Mouse (Mus musculus): ENCODE results near the gene Cln5. TPM values are rescaled to one million over a fixed set of nuclear protein-coding genes. Genes with fewer than 3 reads are reported as not detected.

The Cln5 gene
- total RNA-seq, 2 experiments from 2014 or later: 17.8 to 18.3 TPM

DNA sequence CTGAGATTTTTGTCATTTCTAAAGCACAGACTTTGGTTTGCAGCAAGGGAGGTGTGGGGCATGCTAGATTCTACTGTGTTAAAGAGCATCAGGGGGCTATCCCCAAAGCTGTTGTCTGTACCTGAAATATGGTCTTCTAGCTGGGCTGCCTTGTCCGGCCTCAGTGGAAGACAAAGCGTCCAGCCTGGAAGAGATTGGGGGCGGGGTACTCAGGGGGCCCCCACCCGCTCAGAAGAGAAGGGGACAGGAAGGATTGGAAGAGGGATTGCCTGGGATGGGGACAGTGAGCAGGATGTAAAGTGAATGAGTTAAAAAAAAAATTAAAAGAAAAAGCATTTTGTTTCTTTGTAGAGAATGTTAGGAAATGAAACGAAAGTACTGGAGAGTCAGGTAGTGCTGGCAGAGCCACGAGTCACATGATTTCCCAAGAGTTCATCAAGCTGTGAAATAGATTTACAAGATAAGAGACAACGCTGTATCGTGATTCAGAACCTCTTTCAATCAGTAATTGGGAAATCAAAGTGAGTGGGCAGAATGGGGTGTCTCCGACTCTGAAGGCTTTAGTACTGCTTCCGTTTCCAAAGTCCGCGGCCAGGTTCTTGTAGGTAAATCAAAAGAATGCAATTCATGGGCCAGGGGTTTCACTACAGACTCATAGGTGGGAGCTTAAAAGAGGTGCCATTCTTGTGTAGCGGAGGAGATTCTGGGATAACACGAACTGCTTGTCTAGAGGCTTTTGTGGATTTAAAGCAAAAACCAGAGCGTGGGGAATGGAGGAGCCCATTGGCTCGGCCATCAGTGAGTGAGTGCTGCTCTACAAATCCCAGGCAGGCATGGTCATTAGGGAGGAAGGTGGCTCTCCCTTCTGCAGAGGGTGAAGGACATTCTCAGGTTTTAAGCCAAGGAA, 8.2 kb downstream of the Cln5 start:
- no peak for DNase-seq

DNA sequence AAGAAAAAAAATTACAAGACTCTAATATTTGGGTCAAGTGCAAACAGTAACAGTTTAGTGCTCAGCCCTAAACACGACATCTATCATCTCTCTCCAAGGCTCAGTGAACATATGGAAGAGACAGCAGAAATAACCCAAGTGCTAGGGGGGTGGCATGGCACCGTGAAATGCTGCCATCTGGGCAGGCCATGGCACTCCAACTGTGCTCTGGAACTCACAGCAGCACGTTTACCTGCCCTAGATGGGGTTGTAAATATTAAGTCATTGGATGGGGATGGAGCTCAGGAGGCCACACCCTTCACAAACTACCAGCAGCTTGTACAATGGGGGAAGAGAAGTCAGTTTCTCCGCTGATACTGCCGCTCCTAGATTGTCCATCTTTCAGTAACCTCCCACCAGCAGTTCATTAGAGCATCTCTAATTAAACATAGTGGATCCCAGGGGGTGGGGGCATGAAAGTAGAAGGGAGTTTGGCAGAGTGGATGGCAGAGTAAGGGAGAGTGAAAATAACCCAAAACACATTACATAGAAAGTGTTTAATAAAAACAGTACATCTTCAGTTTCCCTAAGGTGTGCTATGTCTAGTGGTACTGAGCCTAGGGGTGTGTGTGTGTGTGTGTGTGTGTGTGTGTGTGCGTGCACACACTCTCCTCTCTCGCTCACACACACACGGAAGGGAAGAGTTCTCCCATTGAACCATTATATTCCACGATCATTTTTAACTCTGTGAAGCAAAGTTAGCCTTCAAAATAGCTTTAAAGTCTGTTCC, 9.4 kb downstream of the Cln5 start:
- no peak for DNase-seq

DNA sequence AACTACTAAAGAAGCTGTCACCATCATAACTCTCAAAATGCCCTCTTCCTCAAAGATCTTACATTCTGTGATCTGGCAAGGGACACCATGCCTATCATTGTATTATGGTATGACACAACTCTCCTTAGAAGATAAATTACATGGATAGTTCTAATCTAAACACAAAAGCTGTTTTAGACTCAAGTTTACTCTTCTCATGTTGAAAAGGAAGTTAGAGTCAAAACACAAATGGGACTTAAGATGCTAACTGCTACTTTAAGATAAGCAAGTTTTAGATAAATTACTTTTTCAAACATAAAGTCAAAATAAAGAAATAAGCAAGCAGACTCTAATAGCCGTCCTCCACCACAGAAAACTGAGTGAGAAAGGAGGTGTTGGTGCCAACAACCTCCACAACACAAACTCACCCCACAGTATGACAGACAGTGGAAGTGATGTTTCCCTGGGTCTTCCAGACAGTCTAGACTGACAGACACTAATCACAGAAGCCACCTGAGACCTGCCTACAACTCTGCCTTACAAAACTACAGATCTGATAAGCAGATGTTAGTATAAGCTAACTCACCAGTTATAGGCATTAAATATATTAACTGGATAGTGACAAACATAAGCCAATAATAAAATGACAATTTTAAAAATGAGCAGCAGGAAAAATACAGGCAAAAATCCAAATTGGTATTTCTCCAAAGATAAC, 16.0 kb downstream of the Cln5 start:
- DNase-seq: no peak

DNA sequence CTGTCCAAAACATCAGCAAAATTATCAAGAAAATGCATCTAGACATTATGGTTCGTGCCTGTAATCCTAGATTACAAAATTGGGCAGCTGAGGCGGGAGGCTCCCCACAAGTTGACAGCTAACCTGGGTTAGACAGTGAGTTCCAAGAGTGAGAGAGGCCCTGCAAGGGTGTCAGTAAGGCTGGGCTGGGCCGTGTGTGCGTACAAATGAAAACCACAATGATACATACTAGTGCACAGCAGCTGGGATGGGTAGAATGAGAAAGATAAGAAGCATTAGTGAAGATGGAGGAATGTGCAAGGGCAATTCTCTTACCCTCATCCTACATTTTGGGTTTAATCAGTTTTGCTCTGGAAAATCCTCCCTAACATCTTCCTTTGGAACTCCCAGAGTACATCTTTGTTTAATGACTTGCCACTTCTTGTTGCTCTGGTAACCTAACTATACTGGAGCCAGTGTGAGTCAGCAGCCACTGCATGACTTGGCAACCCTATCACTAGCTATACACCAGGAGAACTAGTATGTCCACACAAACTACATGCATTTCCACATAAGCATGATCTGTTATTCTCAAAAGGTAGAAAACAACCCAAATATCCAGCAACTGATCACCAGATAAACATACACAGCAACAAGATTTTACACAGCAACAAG, 16.8 kb downstream of the Cln5 start:
- DNase-seq: no peak

DNA sequence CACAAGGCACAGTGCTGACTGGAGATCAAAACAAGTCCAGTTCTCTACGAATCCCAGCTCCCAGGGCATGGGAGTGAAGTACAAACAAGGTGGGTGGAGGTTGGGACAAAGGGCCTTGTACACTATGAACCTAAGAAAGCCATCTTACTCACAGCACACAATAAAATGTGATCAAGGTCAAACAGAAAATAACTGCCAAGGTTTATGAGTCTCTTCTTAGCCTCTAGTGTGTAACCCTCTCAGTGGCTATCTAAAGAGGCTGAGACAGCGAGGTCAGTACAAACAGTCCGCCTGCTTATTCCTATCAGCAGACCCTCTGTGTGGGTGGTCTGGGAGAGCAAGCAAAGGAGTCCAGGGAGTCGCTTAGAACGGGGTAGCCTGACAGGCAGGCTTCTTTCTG, 17.8 kb downstream of the Cln5 start:
- no peak for DNase-seq

DNA sequence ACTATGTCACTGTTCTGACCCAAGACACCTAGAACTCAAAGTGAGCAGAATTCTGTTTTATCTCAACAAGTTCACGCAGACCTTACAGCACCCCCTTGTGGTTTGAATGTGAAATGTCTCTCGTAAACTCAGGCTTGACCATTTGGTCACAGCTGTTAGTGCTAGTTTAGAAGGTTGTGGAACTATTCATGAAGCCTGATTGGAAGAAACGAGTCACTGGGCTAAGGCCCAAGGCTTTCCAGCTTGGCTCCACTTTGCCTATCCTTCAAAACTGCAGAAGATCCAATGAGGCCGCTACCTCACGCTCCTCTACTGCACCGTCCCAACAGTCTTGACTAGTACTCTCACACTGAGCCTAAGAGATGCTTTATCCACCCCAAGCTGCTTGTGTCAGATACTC, 18.6 kb downstream of the Cln5 start:
- peak; percentile 75 for DNase-seq

DNA sequence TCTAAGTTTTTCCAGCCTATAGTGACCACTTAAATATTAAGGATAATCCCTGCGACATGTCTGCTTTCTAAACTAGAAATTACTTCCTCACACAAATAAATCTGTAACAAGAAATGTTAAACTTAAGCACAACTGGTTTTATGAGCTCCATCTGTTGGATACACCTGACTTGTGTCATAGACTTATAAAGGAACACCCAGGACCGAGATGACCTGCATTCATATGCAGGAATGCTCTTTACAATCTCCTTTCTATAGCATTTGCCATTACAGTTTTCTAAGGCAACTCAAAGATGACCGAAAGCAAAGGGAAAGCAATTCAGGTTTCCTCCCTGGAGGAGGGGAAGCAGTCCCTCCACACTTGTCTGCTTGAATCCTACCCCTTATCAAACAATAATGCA, 23.2 kb downstream of the Cln5 start:
- DNase-seq: no peak

DNA sequence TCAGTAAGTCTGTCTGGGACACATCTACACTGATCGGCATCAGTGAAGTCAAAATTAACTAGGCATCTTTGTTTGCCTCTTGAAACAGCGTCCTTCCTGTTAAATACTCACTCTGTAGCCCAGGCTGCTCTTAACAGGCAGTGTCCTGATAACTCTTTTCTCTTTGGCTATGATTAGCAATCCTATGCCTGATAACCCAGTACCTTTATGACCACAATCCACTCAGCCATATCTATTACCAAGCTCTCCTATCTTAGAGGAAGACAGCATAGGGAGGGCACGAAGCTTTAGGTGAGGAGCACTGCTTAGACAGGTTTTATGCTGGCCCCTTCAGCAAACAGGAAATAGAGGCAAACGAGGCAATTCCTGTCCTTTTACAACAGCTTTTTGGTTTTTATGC, 23.7 kb downstream of the Cln5 start:
- no peak for DNase-seq

DNA sequence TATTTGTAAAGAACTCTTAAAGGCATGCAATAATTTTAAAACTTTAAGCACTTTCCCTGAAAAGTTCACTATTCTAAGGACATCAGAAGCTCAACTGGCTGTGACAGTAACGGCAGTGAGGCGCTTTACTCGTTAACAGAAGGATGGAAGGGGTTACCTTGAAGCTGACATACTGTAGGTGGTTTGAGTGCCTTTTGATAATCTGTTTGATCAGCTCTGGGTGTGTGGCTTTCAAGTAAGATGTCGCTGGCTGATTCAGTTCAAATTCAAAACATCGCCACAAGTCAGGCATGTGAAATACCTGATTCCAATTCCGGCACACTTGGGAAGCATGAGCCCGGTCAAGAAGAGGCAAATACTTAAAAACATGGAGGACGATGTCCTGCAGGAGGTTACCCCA, 25.0 kb downstream of the Cln5 start:
- no peak for DNase-seq

DNA sequence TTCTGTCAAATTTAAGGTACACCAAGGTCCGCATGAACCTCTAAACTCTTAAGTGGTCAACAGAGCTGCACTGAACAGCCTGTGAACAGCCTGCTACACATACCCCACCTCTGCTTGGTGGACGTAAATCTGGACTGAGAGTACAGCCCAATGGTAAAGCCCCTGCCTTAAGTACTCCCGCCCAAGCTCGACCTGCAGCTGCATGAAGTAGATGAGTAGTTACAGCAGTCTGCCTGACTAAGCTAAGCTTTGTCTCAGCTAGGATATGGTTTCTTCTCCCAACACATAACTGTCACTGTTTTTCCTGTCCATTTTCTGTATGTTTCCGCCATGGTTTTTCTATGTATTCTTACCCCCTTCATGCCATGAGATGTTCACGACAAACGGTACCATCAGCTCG, 25.8 kb downstream of the Cln5 start:
- DNase-seq: no peak

DNA sequence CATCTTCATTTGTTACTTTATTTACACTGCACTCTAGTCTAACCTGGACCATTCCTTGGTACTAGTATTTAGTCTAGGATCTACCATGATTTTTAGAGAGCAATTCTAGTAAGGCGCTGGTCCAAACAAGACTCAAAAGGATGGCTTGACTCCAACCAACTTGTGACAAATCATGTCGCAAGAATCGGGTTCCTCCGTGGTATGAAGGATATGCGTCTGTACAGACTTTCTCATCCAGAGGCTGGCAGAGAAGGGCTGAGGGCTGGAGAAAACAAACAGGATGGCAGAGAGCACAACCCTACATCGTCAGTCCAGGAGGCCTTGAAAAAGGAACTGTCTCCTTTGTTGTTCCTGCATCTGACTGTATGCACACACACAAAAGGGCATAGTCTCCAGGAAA, 26.6 kb downstream of the Cln5 start:
- DNase-seq: no peak

DNA sequence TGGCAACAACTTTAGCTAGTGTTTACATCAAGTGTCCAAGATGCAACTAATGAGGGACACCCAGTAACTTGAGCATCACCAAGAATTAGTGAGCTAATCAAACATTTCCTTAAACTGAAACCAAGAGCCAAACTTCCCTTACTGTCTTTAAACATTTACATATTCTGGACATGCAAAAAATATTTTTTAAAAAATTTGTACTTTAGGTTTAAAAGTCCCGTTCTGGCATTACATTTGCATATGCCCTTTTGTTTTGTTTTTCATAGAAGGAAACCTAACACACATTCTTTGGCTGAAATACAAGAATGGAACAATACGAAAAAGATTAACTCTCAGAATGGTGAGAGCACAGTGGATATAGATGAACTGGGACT, 28.2 kb downstream of the Cln5 start:
- no peak for DNase-seq

DNA sequence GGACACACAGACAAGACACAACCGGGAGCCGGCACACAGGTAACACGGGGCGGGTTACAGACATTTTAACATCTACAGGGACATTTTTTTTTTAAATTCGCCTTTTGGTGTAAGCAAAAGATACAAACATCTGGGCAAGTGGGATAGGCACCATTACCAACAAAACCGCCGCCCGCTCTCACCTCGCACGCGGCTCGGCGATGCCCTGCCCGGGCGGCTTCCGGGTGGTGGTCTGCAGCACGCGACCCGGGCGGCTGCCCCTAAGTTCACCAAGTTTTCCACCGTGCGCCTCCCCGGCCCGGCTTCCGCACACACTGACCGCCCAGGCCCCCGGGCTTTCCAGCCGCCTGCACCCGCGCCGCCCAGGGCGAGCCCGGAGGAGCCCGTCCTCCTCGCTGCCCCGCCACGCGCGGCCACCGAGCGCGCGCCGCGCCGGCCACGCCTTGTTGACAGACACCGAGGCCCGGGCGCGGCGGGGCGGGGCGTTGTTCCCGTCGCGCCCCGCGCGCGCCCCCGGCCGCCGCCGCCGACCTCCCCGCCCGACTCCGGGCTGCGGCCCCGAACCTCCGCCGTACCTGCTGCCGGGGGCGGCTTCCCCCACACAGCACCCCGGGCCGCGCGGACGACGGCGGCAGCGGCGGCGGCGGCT, 28.7 kb downstream of the Cln5 start:
- DNase-seq: peak; percentile 89

DNA sequence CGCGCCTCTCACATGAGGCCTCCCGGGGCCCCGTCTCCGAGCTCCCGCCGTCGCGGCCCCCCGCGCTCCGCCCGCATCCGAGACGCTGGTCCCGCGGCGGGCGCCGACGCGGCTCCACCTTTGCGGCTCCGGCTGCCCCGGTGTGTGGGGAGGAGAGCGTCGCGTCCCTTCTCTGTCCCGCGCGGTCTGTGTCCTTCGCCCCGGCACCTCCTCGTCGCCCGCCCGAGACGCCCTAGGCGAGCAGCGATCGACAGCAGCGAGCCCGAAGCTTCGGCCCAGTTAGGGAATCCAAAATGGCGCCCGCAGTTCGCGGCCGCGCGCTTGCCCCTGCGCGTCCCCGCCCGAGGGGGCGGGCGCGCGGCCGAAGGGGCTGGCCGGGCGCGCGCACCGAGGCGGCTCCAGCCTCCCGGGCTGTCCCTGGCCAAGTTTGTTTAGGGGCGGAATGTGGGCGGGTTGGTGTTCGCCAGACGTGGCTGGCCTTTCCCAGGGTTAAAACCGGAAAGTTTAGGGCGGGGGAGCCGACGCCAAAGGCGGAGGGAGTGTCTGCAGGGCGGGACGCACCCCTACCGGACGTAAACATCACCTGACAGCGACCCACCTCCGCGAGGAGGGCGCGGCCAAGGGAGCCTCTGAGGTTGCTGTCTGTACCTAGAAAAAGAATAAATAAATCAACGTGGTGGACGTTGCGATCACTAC, 29.4 kb downstream of the Cln5 start, which contains the start of gene Fbxl3:
Gene Fbxl3, minus strand, starts transcription at position 329 of the 696 bp plus-strand sequence.
- DNase-seq: peak; percentile 93

DNA sequence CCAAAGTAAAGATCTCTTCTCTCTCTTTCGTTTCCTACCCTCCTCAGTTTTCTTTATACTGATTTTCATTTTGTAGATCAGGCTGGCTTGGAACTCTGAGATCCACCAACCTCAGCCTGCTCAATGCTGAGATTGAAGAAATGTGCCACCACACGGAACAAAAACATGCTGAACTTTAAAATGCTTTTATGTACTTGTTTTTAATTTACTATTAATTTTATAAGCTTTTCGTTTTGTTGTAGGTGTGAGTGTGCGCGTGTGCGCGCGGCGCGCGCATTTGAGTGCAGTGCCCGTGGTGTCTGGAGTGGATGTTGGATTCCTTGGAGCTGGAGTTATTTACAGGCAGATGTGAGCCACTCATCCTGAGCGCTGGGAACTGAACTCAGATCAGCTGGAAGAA, 30.3 kb downstream of the Cln5 start:
- no peak for DNase-seq

DNA sequence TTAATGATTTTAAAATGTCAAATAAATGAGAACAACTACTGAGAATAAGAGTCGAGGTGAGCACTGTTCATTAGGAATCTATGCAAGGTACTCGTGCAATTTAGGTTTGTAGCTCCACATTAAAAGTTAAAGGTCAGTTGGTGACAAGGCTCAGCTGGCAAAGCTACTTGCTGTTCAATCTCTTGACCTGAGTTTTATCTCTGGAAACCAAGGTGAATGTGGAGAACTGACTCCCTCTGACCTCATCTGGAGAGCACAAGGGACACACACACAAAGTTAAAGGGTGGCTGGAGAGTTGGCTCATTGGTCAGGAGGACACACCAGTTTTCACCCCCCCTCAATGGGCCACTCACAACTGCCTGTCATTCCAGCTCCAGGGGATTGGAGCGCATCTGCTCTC, 31.2 kb downstream of the Cln5 start:
- DNase-seq: no peak

DNA sequence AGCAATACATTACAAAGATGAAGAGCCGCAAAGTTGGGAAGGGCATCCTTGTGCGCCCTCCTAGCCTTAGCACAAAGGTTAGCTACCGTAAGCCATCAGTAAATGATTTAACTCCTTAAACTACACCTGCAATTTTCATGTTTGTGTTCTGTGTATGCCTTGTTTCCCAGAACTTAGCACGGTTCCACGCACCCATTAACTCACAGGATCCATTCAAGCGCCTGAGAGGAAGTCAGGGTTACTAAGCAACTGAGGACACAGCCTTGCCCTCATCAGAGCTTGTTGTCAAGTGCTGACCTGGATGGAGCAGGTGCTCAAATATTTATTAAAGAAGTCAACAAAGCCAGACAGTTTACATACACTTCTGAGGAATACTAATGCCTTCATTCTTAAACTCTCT, 32.2 kb downstream of the Cln5 start:
- DNase-seq: no peak

DNA sequence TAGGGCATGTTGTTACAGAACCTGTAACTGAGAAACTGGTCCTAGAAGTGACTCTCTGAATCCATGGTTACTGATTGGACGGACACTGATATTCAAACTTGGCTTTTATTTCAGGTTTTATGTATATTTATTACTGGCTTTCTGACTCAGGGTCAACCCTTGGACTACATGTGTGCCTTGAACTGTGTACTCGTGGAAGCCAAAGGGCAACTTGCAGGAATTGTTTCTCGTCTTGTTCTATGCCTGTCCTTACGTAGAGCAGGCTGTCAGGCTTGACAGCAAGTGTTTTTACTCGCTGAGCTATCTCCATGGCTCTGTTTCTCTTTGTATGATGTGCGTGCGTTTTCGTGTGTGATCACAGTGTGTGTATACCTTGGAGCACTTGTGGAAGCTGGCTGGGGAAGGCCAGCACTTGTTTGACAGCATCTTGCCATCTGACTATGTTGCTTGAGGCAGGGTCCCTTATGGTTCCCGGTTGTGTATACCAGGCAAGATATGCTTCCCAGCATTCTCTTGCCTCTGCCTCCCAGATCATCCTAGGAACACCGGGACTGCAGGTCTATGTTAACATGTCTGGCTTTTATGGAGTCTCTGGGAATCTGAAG, 32.8 kb downstream of the Cln5 start:
- no peak for DNase-seq

DNA sequence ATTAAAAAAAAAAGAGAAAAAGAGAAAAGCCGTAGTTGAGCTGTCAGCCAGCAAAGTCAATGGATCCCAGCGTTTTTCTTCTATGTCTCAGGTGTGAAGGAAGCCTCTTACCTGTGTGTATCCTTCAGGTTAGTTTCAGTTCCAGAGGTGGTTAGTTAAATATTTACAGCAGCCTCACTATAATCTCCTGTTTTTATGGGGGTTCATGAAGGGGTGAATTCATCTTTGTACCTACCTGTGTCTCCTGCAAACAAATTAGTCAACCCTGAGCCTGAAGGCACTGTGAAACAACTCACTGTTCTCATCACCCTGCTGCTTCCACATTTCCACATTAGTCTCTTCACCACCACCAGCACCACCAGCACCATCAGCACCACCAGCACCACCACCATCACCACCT, 36.3 kb downstream of the Cln5 start:
- DNase-seq: no peak

DNA sequence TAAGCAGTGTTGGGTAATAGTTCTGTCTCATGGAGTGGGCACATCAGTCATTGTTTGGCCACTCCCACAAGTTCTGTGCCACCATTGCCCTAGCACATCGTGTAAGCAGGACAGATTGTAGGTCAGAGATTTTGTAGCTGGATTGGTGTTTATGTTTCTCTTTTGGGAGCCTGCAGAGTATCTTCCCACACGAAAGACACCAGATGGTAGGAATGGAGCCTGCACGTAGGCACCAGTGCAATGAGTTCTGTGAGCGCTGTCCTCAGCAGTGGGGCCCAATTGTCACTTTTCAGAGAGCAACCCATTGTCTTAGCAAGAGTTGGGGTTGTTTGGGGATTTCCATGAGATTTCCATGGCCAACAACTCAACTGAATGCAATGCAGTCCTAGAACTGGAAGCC, 40.0 kb downstream of the Cln5 start:
- DNase-seq: no peak

Measured in heart, postnatal 4 days (tissue).